Mouse (Mus musculus) mesoderm, embryonic 11.5 days (tissue): ENCODE data around the gene Gm9958.

ENCODE experiments used
- DNase-seq: peaks from one replicate; pipeline ENCODE4 v3.0.0-alpha.2; 2012; ENCODE audit warnings: low read depth, low spot score

Gene Gm9958

GRCm38 (mm10) chr5:90367067-90367303, at the start of gene Gm9958:
Gm9958 (plus strand) TSS chr5:90367204.
- DNase-seq: no peak

- no peak for DNase-seq
Measured at GRCm38 (mm10) chr5:90331071-90331470, 35.9 kb upstream of the Gm9958 start.

- DNase-seq: no peak
Measured at GRCm38 (mm10) chr5:90332478-90332877, 34.5 kb upstream of the Gm9958 start.

DNA sequence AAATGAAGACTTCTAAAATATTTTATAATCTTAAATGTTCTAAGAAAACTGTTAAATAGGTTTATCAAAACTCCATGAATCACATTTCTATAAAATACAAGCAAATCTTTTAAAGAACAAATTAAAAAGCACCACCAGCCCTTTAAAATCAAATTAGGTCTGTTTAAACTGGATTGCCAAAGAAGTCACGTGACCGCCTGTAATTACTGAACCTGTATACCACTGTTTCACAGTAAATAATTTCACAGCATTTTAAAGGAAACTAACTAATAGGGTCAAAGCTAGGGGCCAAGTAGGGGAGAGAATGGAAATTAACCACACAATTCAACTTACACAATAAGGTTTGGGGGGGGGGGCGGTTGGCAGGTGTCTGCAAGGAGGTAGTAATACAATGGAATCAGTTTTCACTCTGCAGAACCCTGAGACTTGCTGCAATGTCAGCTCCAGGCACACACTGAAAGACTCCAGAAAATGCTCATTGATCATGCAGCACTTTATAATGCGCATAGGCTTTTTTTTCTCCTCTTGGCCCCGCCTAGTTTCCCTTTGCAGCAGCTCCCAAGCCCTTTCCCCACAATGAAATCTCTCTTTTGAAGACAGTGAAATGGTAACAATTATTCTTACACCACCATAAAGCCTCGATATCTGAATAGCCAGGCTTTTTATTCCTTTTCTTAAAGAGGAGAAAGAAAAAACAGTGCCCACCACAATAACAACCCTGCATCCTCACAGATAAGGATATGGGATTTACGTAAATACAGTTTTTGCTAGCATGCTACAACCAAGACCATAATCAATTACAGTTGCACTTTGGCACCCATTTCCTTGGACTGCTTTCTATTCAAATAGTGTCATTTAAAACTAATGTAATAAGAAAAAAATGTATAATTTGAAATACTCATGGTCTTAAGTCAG, 28.6 kb upstream of the Gm9958 start:
- DNase-seq: peak; percentile 12

DNA sequence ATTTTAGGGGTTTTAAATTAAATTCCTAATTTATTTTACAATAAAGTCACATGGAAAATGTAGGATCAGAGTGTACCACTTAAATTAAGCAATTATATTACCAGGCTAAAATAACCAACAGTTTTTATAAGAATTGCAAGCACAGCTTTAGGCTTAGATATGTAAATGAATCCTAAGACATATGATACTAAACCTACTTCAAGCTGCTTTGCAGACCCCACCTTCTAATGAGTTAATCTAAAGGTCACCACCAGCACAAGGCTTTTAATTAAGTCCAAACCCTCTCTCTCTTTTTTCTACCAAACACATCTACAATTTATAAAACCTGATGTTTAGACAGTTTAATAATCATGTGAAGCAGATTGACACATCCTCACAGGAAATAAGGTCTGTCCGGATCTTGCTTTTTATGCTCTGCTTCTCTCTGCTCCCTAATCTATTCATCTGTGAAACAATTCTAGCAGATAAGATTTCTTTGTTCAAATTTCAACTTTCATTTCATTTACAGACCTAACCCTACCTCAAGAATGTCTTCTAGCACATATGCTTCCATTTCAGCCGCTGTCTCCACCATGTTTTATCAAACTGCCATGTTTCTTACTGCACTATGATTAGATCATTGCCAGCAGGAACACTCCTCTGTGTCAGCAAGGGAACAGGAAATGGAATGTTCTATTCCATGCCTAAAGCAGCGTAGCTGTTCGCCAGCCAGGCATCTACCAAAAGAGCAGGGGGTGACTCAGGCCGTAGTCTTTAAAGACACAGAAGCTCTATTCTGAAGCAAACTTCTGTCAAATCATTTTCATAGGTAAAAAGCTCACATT, 27.7 kb upstream of the Gm9958 start:
- DNase-seq: peak; percentile 55

DNA sequence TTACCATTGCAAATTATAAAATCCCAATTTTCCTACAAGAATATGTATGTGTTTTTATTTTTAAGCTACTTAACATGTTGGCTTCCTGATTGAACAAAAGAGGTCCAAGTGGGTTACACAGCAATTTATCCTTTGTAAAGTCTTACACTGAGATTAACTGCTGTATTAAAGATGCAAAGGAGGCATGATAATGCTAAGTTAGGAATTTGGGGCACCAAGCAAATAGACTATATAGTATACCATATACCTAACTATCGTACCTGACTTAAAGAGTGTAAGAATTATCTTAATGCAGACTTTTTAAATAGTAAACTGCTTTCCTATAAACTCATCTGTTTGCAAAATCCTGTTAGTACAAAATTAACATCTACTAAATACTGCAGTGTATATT, 27.1 kb upstream of the Gm9958 start:
- no peak for DNase-seq

DNA sequence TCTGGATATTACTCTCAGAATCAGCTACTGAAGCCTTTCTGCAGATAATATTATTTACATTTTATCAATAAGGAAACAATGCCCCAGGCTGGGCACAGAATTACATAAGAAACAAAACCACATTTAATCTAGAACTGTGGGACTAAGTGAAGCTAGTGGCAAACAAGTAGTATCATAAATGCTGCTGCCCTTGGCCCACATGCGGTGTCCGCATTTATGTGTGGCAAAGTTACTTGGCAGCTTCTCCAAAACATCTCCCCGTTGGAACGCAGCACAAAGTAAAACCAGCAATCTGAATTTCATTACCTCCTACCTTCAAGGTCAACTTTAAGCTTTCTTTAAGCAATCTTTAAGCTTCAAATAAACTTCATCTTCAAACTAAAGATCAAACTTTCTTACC, 26.2 kb upstream of the Gm9958 start:
- no peak for DNase-seq

DNA sequence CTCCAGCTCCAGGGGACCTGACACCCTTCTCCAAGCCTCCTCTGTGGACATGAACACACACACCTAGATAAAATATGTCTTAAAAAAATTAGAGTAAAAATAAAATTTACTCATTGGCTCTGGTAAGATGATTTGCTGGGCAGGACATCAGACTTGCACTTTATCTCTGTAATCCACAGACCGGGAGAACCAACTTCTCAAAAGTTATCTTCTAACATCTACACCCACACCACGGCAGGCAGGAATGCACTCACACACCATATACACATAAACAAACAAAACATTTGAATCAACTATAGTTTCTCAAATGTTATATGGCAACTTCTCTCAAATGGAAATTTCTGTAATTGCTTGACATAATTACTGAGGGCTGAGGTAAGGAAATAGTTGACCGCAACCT, 20.1 kb upstream of the Gm9958 start:
- no peak for DNase-seq

- DNase-seq: no peak
Measured at GRCm38 (mm10) chr5:90353552-90354317, 13.3 kb upstream of the Gm9958 start.

- DNase-seq: no peak
Measured at GRCm38 (mm10) chr5:90355824-90356223, 11.2 kb upstream of the Gm9958 start.

- peak; percentile 53 for DNase-seq
Measured at GRCm38 (mm10) chr5:90364526-90364925, 2.5 kb upstream of the Gm9958 start.

GRCm38 (mm10) chr5:90365141-90365951, 1.7 kb upstream of the Gm9958 start:
- peak; percentile 69 for DNase-seq

DNA sequence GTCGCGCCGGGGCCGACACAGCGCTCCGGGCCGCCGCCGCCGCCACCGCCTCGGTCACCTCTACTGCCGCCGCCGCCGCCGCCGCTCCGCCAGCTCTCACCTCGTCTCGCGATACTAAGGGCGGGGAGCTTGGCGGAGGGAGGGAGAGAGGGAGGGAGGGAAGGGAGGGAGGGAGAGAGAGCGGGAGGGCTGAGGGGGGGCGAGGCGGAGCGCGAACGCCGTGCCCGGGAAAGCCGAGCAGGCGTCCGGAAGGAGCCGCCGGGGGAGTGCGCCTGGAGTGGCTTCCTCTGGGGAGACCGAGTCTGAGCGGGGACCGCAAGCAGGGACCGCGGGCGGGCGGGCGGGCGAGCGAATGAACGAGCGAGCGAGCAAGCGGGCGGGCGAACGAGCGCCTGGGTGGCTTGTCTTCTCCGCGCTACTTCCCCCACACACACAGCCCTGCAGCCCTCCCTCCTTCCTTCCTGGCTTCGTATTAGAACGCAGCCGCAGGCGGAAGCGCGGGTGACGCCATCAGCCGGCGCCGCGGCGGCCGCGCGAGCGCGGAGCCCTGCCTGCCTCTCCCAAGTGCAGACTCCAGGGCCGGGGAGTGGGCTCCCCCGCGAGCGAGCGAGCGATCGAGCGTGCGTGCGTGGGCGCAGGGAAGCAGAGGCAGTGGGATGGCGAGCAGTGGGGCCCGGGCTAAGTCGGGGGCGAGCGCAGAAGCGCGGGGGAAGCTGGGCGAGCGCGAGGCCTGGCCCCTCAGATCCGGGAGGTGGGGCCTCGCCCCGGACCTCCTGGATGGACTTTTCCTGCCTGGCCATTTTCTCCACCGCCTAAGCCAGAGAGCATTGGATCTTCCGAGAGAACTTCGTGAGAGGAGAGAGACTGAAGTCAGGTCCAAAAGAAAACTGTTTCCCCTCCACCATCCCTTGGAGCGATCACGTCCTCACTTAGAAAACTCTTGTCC, 610 bp upstream of the Gm9958 start, which contains the start of gene Ankrd17:
Gene Ankrd17 (minus strand): TSS at position 457 of the 946 bp plus-strand sequence.
- DNase-seq: peak; percentile 93

GRCm38 (mm10) chr5:90370401-90370800, 3.4 kb downstream of the Gm9958 start:
- no peak for DNase-seq

DNA sequence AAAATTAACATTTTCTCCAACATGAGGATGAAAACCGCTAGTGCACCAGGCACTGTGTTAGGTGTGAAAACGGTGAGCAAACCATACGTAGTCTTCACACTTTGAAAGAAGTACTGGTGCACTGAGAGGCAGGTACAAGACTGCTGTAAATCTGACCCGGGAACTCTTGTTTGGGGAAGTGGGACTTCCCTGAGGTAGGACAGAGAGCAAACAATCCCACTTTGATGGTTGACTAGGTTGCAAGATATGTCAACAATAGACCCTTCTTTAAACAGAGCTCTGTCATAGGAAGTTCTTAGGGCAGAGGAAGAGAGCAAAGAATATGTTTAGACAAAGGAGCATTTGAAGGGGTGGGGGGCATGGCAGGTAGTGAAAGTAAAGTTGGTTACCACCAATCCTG, 6.7 kb downstream of the Gm9958 start:
- DNase-seq: no peak

GRCm38 (mm10) chr5:90381458-90381857, 14.5 kb downstream of the Gm9958 start:
- DNase-seq: no peak

- no peak for DNase-seq
Measured at GRCm38 (mm10) chr5:90383080-90383479, 16.1 kb downstream of the Gm9958 start.

- DNase-seq: no peak
Measured at GRCm38 (mm10) chr5:90393764-90394163, 26.8 kb downstream of the Gm9958 start.

DNA sequence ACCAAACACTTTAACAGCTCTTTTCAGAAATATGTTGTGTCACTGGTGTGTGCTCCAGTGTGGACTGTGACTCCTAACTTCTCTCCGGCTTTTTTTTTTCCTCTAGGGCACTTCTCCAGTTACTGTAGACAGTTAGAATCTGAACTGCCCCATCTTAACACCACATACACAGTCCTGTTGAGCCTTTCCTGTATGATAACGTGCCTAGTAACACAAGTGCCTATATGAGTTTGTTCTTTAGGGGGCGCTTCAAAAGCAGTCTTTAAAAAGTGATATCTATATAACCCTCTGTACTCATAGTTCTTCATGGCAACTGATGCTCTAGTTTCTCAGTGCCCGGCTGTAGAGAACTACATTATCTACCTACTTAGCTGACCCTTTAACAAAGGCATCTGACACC, 27.3 kb downstream of the Gm9958 start:
- DNase-seq: no peak

DNA sequence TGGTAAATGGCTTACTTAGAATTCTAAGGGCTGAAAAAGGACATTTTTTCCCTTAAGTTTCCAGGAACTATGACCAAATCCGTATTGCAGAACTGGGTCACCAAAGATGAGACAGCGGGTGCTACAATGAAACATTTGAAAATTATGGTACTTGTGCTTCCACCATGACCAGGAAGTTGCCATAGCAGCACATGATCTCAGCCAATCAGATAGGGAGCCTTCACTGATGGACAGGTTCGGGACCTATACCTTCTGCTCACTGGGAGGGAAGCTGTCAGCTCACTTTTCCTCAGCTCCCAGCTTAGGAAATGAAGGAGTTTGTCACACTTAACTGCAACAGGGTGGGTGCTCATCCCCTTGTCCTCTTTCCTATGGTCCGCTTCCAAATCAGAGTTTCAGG, 29.8 kb downstream of the Gm9958 start:
- no peak for DNase-seq
